Mouse (Mus musculus) midbrain, embryonic 13.5 days (tissue): ENCODE results near the gene P2ry13. TPM values are rescaled to one million over a fixed set of nuclear protein-coding genes. Genes with fewer than 3 reads are reported as not detected.

Experiments used
- ATAC-seq: fragments of 200-750 bp; cut with Nextera tagmentation; 2 replicates; pipeline ENCODE4 v1.8.0; 2017; ENCODE audit warnings: mild to moderate bottlenecking, moderate TSS enrichment, moderate library complexity
- H3K27ac ChIP-seq: fragments of 300-500 bp; sonication (generic); 2 replicates; pipeline ENCODE4 v1.5.1; 2015; ENCODE audit warnings: inconsistent platforms, mild to moderate bottlenecking, moderate library complexity
- H3K27me3 ChIP-seq: fragments of 300-500 bp; sonication (generic); 2 replicates; pipeline ENCODE4 v1.6.1; 2015; ENCODE audit warnings: mild to moderate bottlenecking, inconsistent platforms
- H3K36me3 ChIP-seq: fragments of 300-500 bp; sonication (generic); 2 replicates; pipeline ENCODE4 v1.6.1; 2015; ENCODE audit warnings: mild to moderate bottlenecking, inconsistent platforms
- H3K4me1 ChIP-seq: fragments of 300-500 bp; sonication (generic); replicated peaks from 2 replicates; pipeline ENCODE4 v1.6.1; 2015; ENCODE audit warnings: inconsistent platforms
- H3K4me2 ChIP-seq: fragments of 300-500 bp; sonication (generic); replicated peaks from 2 replicates; pipeline ENCODE4 v1.6.1; 2015; ENCODE audit warnings: moderate library complexity, mild to moderate bottlenecking, inconsistent platforms
- H3K4me3 ChIP-seq: fragments of 300-500 bp; sonication (generic); replicated peaks from 2 replicates; pipeline ENCODE4 v1.5.1; 2015; ENCODE audit warnings: mild to moderate bottlenecking, inconsistent platforms
- H3K9ac ChIP-seq: fragments of 300-500 bp; sonication (generic); replicated peaks from 2 replicates; pipeline ENCODE4 v1.6.1; 2015; ENCODE audit warnings: mild to moderate bottlenecking, inconsistent platforms
- H3K9me3 ChIP-seq: fragments of 300-500 bp; sonication (generic); 2 replicates; pipeline ENCODE4 v1.6.1; 2016; ENCODE audit warnings: mild to moderate bottlenecking, inconsistent platforms
- WGBS: fragments of 180-500 bp; shearing (Covaris S2); methylation state at CpG from one replicate; pipeline ENCODE4 v1.1.7; 2015; 5-methylcytosine and 5-hydroxymethylcytosine counted together
- polyA plus RNA-seq: library from polyadenylated mRNA; unstranded; fragments of >200 nt; fragmentation: Nextera tagmentation; extraction: Ambion mirVana; gene quantifications from 2 replicates; pipeline ENCODE4 v1.2.1, GENCODE M21; 2015

P2ry13 gene
- polyA plus RNA-seq, 1 experiment from 2014 or later: 0.97 TPM

GRCm38 (mm10) chr3:59187336-59187735 lies 23.3 kb downstream of the P2ry13 start:
- no peaks in the 10 kb centered on the region for H3K9me3 ChIP-seq
- no peaks in the 10 kb centered on the region for H3K36me3 ChIP-seq
- H3K9ac ChIP-seq: no peak overlapping the region
- no peaks in the 10 kb centered on the region for H3K27me3 ChIP-seq
- no peaks in the 10 kb centered on the region for H3K4me1 ChIP-seq
- ATAC-seq: no peak
- H3K4me2 ChIP-seq: no peak overlapping the region
- 90% methylated on average over 4 of the region's 4 CpGs for WGBS
- H3K27ac ChIP-seq: no peak overlapping the region
- H3K4me3 ChIP-seq: no peak overlapping the region

DNA sequence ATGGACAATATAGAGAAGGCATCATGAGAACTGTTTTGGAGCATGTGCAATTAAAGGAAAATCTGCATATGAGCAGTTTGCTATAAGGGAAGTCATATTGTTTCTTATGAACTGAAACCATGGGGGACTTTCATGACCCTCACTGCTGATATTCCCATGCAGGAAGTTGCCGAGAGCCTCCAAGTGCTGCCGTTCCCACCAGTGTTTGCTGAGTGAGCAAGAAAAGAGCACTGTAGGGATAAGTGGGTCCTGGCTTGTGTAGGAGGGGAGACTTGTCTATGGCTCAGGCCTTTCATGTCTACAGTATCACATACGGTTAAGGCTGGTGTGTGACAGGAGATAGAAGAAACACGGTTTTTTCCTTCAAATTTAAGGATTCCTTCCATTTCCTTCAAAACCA lies 25.0 kb downstream of the P2ry13 start:
- H3K9me3 ChIP-seq: no peaks in the 10 kb centered on the region
- no peaks in the 10 kb centered on the region for H3K36me3 ChIP-seq
- H3K4me3 ChIP-seq: no peak overlapping the region
- H3K27me3 ChIP-seq: no peaks in the 10 kb centered on the region
- H3K4me1 ChIP-seq: 0 out of 2 replicates have a peak, but pooled peaks cover 3% of the 10 kb centered on the region
- no peak overlapping the region for H3K4me2 ChIP-seq
- ATAC-seq: no peak
- no peak overlapping the region for H3K27ac ChIP-seq
- 90% methylated on average over 4 of the region's 4 CpGs for WGBS
- no peak overlapping the region for H3K9ac ChIP-seq

- Histone ChIP-seq H3K9ac (no peak overlapping the region), H3K4me1 (0 out of 2 replicates have a peak, but pooled peaks cover 3% of the 10 kb centered on the region), H3K4me2 (no peak overlapping the region), H3K9me3 (no peaks in the 10 kb centered on the region), H3K4me3 (no peak overlapping the region), H3K27me3 (no peaks in the 10 kb centered on the region), H3K36me3 (no peaks in the 10 kb centered on the region), H3K27ac (no peak overlapping the region)
- peak; percentile 82 for ATAC-seq
Observed at GRCm38 (mm10) chr3:59182129-59182528, 28.6 kb downstream of the P2ry13 start.

DNA sequence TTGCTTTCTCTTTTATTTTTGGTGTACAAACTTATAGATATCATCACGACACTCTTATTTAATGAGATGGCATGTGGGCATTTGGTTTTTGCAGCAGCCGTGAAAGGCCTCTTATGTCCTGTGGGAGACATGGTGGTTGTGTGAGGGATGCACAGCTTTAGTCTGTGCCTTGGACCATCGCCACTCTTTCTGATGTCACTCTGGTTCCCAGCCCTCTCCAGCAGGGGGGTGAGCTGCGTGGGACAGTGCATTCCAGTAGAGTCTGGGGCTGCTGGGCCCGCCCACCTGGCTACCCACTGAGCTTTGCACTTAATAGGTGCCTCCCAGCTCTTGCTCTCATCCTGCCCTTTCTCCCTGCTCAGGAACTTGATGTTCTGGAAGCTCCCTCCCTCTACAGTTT lies 29.5 kb downstream of the P2ry13 start:
- no peak overlapping the region for H3K9ac ChIP-seq
- H3K4me1 ChIP-seq: 0 out of 2 replicates have a peak, but pooled peaks cover 3% of the 10 kb centered on the region
- H3K27me3 ChIP-seq: no peaks in the 10 kb centered on the region
- H3K4me2 ChIP-seq: no peak overlapping the region
- H3K36me3 ChIP-seq: no peaks in the 10 kb centered on the region
- ATAC-seq: no peak
- H3K4me3 ChIP-seq: no peak overlapping the region
- 68% methylated on average over 5 of the region's 5 CpGs for WGBS
- H3K9me3 ChIP-seq: no peaks in the 10 kb centered on the region
- no peak overlapping the region for H3K27ac ChIP-seq

- Histone ChIP-seq H3K9ac (no peak overlapping the region), H3K27me3 (no peaks in the 10 kb centered on the region), H3K4me2 (no peak overlapping the region), H3K36me3 (no peaks in the 10 kb centered on the region), H3K4me3 (no peak overlapping the region), H3K27ac (no peak overlapping the region), H3K9me3 (no peaks in the 10 kb centered on the region), H3K4me1 (0 out of 2 replicates have a peak, but pooled peaks cover under 1% of the 10 kb centered on the region)
- ATAC-seq: no peak
- 75% methylated on average over 5 of the region's 5 CpGs for WGBS
Observed at GRCm38 (mm10) chr3:59176871-59177270, 33.8 kb downstream of the P2ry13 start.

GRCm38 (mm10) chr3:59175234-59175633 lies 35.4 kb downstream of the P2ry13 start:
- no peak overlapping the region for H3K27ac ChIP-seq
- H3K27me3 ChIP-seq: no peaks in the 10 kb centered on the region
- no peak overlapping the region for H3K4me2 ChIP-seq
- H3K9ac ChIP-seq: no peak overlapping the region
- WGBS: 40% methylated on average over 5 of the region's 5 CpGs
- no peak overlapping the region for H3K4me3 ChIP-seq
- no peaks in the 10 kb centered on the region for H3K9me3 ChIP-seq
- H3K4me1 ChIP-seq: no peaks in the 10 kb centered on the region
- peak; percentile 77 for ATAC-seq
- H3K36me3 ChIP-seq: no peaks in the 10 kb centered on the region

DNA sequence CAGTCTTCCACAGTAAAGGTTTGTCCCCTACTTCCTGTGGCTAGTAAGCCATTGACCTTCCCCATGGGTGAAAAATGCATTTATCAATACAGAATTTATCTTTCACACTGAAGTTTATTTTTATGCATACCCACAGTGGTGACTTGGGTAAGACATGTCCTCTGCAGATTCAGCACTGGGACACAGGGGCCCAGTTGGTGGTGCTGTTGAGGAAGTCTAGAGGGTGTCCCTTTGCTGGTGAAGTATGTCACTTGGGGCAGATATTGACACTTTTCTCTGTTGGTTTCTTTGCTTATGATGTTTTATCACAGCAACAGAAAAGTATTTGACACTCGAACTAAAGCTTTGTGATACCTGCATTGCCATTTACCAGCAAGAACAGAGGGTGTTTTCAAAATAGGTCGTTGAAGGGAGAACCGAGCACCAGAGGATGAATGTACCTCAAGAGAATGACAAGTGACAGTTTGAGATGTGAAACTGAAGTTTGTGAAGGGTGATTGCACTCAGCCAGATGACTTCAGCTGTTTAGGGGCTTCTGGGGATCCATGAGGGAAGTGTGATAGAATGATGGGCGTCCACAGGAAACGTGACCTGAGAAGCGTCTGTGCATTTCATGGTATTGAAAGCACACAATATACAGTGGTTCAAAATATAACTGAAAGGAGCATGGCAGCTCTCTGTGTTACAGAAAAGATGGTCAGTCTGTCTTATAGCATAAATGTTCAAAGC lies 36.1 kb downstream of the P2ry13 start:
- 89% methylated on average over 6 of the region's 6 CpGs for WGBS
- ATAC-seq: no peak
- no peaks in the 10 kb centered on the region for H3K4me1 ChIP-seq

GRCm38 (mm10) chr3:59169921-59170627 lies 40.6 kb downstream of the P2ry13 start:
- Histone ChIP-seq H3K27me3 (no peaks in the 10 kb centered on the region), H3K9me3 (no peaks in the 10 kb centered on the region), H3K4me2 (no peak overlapping the region), H3K4me1 (no peaks in the 10 kb centered on the region), H3K4me3 (no peak overlapping the region), H3K36me3 (no peaks in the 10 kb centered on the region), H3K27ac (no peak overlapping the region), H3K9ac (no peak overlapping the region)
- 61% methylated on average over 2 of the region's 2 CpGs for WGBS
- no peak for ATAC-seq

More for the DNA sequence above, 36.1 kb downstream of the P2ry13 start:
- H3K9ac ChIP-seq: no peak overlapping the region
- H3K36me3 ChIP-seq: no peaks in the 10 kb centered on the region
- no peak overlapping the region for H3K4me3 ChIP-seq
- H3K27me3 ChIP-seq: no peaks in the 10 kb centered on the region
- H3K9me3 ChIP-seq: no peaks in the 10 kb centered on the region
- H3K4me2 ChIP-seq: no peak overlapping the region
- no peak overlapping the region for H3K27ac ChIP-seq

GRCm38 (mm10) chr3:59169215-59169614 lies 41.5 kb downstream of the P2ry13 start:
- no peaks in the 10 kb centered on the region for H3K27me3 ChIP-seq
- H3K9ac ChIP-seq: no peak overlapping the region
- no peak overlapping the region for H3K27ac ChIP-seq
- H3K9me3 ChIP-seq: no peaks in the 10 kb centered on the region
- WGBS: 89% methylated on average over 4 of the region's 4 CpGs
- no peaks in the 10 kb centered on the region for H3K36me3 ChIP-seq
- no peak for ATAC-seq
- no peak overlapping the region for H3K4me2 ChIP-seq
- H3K4me1 ChIP-seq: no peaks in the 10 kb centered on the region
- no peak overlapping the region for H3K4me3 ChIP-seq

DNA sequence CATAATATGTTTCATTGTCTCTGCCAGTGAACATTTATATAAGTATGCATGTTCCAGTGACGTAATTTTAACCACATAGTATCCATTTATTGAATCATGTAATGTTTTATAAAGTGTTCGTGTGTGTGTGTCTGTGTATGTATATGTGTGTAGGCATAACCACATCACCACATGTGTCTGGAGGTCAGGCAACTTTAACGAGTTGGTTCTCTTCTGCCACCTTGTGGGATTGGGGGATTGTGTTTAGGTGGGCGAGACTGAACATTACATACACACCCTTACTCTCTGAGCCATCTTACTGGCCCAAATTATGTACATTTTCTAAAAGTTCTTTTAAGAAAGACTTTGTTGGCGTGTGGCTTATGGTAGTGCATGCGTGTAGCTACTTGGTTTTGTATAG lies 42.2 kb downstream of the P2ry13 start:
- WGBS: 93% methylated on average over 6 of the region's 6 CpGs
- Histone ChIP-seq H3K9ac (no peak overlapping the region), H3K9me3 (no peaks in the 10 kb centered on the region)

GRCm38 (mm10) chr3:59167417-59168054 lies 43.1 kb downstream of the P2ry13 start:
- Histone ChIP-seq H3K27ac (no peak overlapping the region), H3K4me1 (no peaks in the 10 kb centered on the region), H3K4me2 (no peak overlapping the region), H3K9ac (no peak overlapping the region), H3K9me3 (no peaks in the 10 kb centered on the region), H3K27me3 (no peaks in the 10 kb centered on the region), H3K4me3 (no peak overlapping the region), H3K36me3 (no peaks in the 10 kb centered on the region)
- 94% methylated on average over 2 of the region's 2 CpGs for WGBS
- no peak for ATAC-seq

More for the DNA sequence above, 42.2 kb downstream of the P2ry13 start:
- Histone ChIP-seq H3K4me2 (no peak overlapping the region), H3K36me3 (no peaks in the 10 kb centered on the region), H3K27me3 (no peaks in the 10 kb centered on the region), H3K4me1 (no peaks in the 10 kb centered on the region), H3K27ac (no peak overlapping the region), H3K4me3 (no peak overlapping the region)
- ATAC-seq: no peak

DNA sequence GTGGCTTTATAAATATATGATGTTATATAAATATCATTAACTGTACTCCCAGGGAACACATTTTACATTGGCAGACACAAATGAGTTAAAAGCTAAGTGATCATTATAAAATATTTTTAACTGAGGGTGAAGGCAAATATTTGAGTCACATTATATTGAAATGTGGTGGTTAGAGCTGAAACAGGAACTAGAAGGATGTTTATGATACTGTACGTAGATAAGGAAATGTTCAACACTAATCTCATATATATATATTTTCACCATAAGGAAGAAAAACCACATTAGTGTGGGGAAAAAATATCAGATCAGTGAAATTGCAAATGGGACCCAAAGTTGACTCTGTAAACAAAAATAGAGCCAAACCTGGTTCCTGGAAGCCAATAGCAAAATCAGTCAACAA lies 50.2 kb downstream of the P2ry13 start:
- H3K4me1 ChIP-seq: no peaks in the 10 kb centered on the region
- no peak overlapping the region for H3K4me2 ChIP-seq
- H3K9ac ChIP-seq: no peak overlapping the region
- ATAC-seq: no peak
- H3K9me3 ChIP-seq: no peaks in the 10 kb centered on the region
- no peaks in the 10 kb centered on the region for H3K27me3 ChIP-seq
- H3K4me3 ChIP-seq: no peak overlapping the region
- 94% methylated on average over 1 of the region's 1 CpGs for WGBS
- no peaks in the 10 kb centered on the region for H3K36me3 ChIP-seq
- no peak overlapping the region for H3K27ac ChIP-seq
